Mouse (Mus musculus) intestine, postnatal 0 days (tissue): ENCODE measurements around the gene Plekha6. TPM values are rescaled to one million over a fixed set of nuclear protein-coding genes. Genes with fewer than 3 reads are reported as not detected.
A peak's percentile ranks its signal among the peaks of the same experiment; 100 is the strongest.

Experiments used
- ATAC-seq: fragments of 200-750 bp; cut with Nextera tagmentation; 2 replicates; pipeline ENCODE4 v1.8.0; 2017; ENCODE audit warnings: mild to moderate bottlenecking, moderate TSS enrichment, moderate library complexity
- H3K27ac ChIP-seq: fragments of 300-500 bp; sonication (generic); 2 replicates; pipeline ENCODE4 v1.5.1; 2014; ENCODE audit warnings: mild to moderate bottlenecking, low read depth, low read length, moderate library complexity
- H3K27me3 ChIP-seq: fragments of 300-500 bp; sonication (generic); replicated peaks from 2 replicates; pipeline ENCODE4 v1.6.1; 2014; ENCODE audit warnings: low read length, mixed read lengths; ENCODE audit not compliant: control insufficient read depth, insufficient read depth
- H3K36me3 ChIP-seq: fragments of 300-500 bp; sonication (generic); 2 replicates; pipeline ENCODE4 v1.6.1; 2014; ENCODE audit warnings: mild to moderate bottlenecking, moderate library complexity; ENCODE audit not compliant: control insufficient read depth, insufficient read depth
- H3K4me1 ChIP-seq: fragments of 300-500 bp; sonication (generic); replicated peaks from 2 replicates; pipeline ENCODE4 v1.6.1; 2014; ENCODE audit warnings: antibody characterized with exemption, low read length, mixed read lengths; ENCODE audit not compliant: control insufficient read depth, insufficient read depth
- H3K4me2 ChIP-seq: fragments of 300-500 bp; sonication (generic); replicated peaks from 2 replicates; pipeline ENCODE4 v1.6.1; 2014; ENCODE audit warnings: low read depth, mild to moderate bottlenecking, moderate library complexity
- H3K4me3 ChIP-seq: fragments of 300-500 bp; sonication (generic); 2 replicates; pipeline ENCODE4 v1.5.1; 2014; ENCODE audit warnings: low read depth, low read length
- H3K9ac ChIP-seq: fragments of 300-500 bp; sonication (generic); 2 replicates; pipeline ENCODE4 v1.6.1; 2014; ENCODE audit warnings: mild to moderate bottlenecking, low read depth, low read length
- H3K9me3 ChIP-seq: fragments of 300-500 bp; sonication (generic); 2 replicates; pipeline ENCODE4 v1.6.1; 2016; ENCODE audit warnings: mixed run types; ENCODE audit not compliant: control insufficient read depth
- CTCF ChIP-seq: sonication (generic); IDR thresholded peaks from 2 replicates; pipeline ENCODE4 v1.5.1; 2016; ENCODE audit warnings: low read depth, mild to moderate bottlenecking, control low read depth, antibody characterized with exemption, moderate library complexity
- WGBS: fragments of 180-500 bp; shearing (Covaris S2); extraction: QIAGEN DNeasy Blood & Tissue Kit; methylation state at CpG from one replicate; pipeline ENCODE4 v1.1.7; 2014; 5-methylcytosine and 5-hydroxymethylcytosine counted together
- polyA plus RNA-seq: library from polyadenylated mRNA; unstranded; fragments of >200 nt; fragmentation: Nextera tagmentation; extraction: Ambion mirVana; gene quantifications from 2 replicates; pipeline ENCODE4 v1.2.1, GENCODE M21; 2015

Gene Plekha6
- polyA plus RNA-seq, 1 experiment from 2014 or later: 7.5 TPM

DNA sequence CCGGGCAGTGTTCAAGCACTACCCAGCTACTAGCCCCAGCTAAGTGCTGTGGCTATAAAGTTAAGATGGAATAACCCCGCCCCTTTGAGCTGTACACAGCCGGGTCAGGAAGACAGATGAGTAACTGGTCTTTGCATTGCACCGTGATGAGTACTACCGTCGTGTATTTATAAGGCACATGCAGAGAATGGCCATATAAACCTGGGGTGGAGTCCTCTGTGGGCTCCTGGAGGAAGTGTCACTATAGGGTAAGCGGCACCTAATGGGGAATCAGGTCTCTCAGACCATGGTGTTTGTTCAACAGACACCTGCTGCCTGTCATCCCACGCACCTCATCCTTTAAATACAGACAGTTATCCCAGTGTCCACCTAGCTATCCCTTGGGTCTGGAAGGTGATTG, 1.0 kb upstream of the Plekha6 start:
- TF ChIP-seq CTCF: no peak
- no peak overlapping the region for H3K9ac ChIP-seq
- H3K36me3 ChIP-seq: no peaks in the 10 kb centered on the region
- H3K27ac ChIP-seq: peak overlapping the region; percentile 88
- 28% methylated on average over 8 of the region's 8 CpGs for WGBS
- no peaks in the 10 kb centered on the region for H3K9me3 ChIP-seq
- H3K27me3 ChIP-seq: no peaks in the 10 kb centered on the region
- peak; percentile 45 for ATAC-seq
- peaks cover 10% of the 10 kb centered on the region; the same call in 1 of the 2 replicates for H3K4me1 ChIP-seq
- peak overlapping the region; percentile 90 for H3K4me2 ChIP-seq
- 0 out of 2 replicates have a peak overlapping the region, but pooled peaks have one; percentile 71 for H3K4me3 ChIP-seq

DNA sequence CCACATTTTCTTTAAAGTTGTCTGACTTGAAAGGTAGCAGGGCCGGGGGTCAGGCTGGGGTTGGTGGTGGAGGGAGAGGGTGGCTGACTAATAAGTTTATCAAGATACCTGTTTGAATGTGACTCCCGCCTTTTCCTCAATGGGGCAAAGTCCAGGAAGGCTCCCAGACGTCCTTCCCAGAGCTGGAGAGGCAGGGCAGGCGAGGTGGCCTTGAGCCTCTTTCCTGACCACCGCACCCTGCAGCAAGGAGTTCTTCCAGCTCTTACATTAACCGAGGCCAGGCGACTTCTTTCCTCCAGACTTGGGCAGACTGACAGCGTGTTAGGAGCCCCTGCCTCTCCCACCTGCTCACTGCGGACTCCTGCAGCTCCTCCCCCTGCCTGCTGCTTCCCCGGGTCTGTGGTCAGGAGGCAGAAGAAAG, 591 bp downstream of the Plekha6 start:
- 2% methylated on average over 10 of the region's 10 CpGs for WGBS

DNA sequence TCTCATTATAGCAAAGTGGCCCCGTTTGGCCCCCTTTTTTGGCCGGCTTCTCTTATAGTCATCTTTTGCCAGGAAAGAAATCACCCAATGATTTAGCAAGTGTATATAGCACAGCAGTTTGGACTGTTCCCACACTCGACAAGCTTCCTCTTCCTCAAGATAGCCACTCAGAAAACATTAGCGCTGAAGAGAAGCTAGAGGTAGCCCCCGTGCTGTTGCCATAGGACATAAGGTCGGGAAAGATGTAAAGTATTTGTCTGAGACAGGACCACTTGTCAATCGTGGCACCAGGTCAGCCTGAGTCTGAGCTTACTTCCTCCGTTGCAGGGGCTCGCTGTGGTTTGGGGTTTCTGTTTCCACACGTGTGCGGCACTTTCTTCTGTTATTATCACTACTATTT, 1.1 kb downstream of the Plekha6 start:
- WGBS: 15% methylated on average over 11 of the region's 11 CpGs
- H3K9ac ChIP-seq: peak overlapping the region; percentile 13; the same call in 1 of the 2 replicates
- no peak for ATAC-seq

More for the DNA sequence above, 591 bp downstream of the Plekha6 start:
- Histone ChIP-seq H3K27me3 (no peaks in the 10 kb centered on the region), H3K4me3 (peak overlapping the region; percentile 71), H3K9me3 (no peaks in the 10 kb centered on the region), H3K36me3 (no peaks in the 10 kb centered on the region), H3K4me1 (peaks cover 5% of the 10 kb centered on the region; the same call in 1 of the 2 replicates), H3K4me2 (peak overlapping the region; percentile 90), H3K9ac (peak overlapping the region; percentile 78), H3K27ac (peak overlapping the region; percentile 88)
- no peak for TF ChIP-seq CTCF
- ATAC-seq: peak; percentile 54

GRCm38 (mm10) chr1:133168318-133169060, 4.5 kb downstream of the Plekha6 start:
- ATAC-seq: no peak; the same call in 1 of the 2 replicates
- WGBS: 34% methylated on average over 19 of the region's 19 CpGs
- Histone ChIP-seq H3K27ac (no peak overlapping the region), H3K4me2 (peak overlapping the region; percentile 40), H3K36me3 (peaks cover 8% of the 10 kb centered on the region; the same call in 1 of the 2 replicates), H3K9ac (no peak overlapping the region), H3K4me3 (no peak overlapping the region), H3K4me1 (no peaks in the 10 kb centered on the region), H3K27me3 (no peaks in the 10 kb centered on the region), H3K9me3 (no peaks in the 10 kb centered on the region)
- TF ChIP-seq CTCF: no peak

More for the DNA sequence above, 1.1 kb downstream of the Plekha6 start:
- H3K4me2 ChIP-seq: peak overlapping the region; percentile 90
- peaks cover 5% of the 10 kb centered on the region; the same call in 1 of the 2 replicates for H3K4me1 ChIP-seq
- no peak for TF ChIP-seq CTCF
- H3K36me3 ChIP-seq: no peaks in the 10 kb centered on the region
- H3K27me3 ChIP-seq: no peaks in the 10 kb centered on the region
- H3K4me3 ChIP-seq: peak overlapping the region; percentile 71
- peak overlapping the region; percentile 88; the same call in 1 of the 2 replicates for H3K27ac ChIP-seq
- no peaks in the 10 kb centered on the region for H3K9me3 ChIP-seq

DNA sequence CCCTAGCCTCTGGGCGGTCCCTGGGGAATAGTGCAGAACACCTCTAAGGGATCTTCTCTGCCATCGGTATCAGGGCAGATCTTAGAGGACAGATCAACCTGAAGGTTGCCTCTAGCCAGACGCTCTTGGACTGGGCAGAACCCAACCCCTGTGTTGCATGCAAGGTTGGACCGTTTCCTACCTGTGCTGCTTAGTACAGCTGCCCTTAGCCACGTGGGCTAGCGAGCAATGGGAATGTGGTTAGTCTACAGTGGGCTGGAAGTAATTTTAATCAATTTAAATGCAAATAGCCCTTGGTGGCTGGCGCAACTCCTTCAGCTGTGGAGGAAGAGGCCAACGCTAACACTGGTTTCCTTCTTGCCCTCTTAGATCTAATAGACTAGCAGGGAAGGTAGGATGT, 6.2 kb downstream of the Plekha6 start:
- no peak for TF ChIP-seq CTCF
- no peak overlapping the region for H3K4me2 ChIP-seq
- H3K36me3 ChIP-seq: peaks cover 14% of the 10 kb centered on the region; the same call in 1 of the 2 replicates
- H3K9ac ChIP-seq: no peak overlapping the region
- no peak overlapping the region for H3K27ac ChIP-seq
- ATAC-seq: no peak
- no peaks in the 10 kb centered on the region for H3K4me1 ChIP-seq
- H3K9me3 ChIP-seq: no peaks in the 10 kb centered on the region
- 86% methylated on average over 8 of the region's 8 CpGs for WGBS
- H3K27me3 ChIP-seq: no peaks in the 10 kb centered on the region
- H3K4me3 ChIP-seq: no peak overlapping the region

DNA sequence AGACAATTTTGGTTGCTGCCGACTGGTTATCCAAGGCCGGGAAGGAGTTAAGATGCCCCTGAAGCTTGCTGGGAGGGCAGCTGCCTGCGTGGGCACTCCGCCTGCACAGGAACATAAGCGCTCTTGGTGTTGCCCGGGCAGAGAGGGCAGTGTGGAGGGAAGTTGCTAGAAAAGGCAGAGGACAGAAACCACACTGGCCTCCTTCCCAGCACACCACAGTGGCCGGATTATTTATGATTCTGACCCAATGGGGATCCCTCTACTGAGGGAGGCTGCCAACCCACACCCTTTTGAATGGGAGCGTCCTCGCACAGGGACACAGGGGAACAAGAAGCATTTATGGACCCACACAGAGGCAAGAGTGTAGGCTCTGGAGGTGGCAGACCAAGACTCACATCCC, 7.3 kb downstream of the Plekha6 start:
- 90% methylated on average over 9 of the region's 9 CpGs for WGBS
- ATAC-seq: no peak

More for the DNA sequence above, 7.3 kb downstream of the Plekha6 start:
- Histone ChIP-seq H3K4me2 (no peak overlapping the region), H3K27me3 (no peaks in the 10 kb centered on the region), H3K4me1 (no peaks in the 10 kb centered on the region), H3K36me3 (peaks cover 18% of the 10 kb centered on the region), H3K9ac (no peak overlapping the region), H3K4me3 (no peak overlapping the region), H3K27ac (no peak overlapping the region), H3K9me3 (no peaks in the 10 kb centered on the region)
- TF ChIP-seq CTCF: no peak
